Mouse (Mus musculus): ENCODE results near the gene Zdhhc5. TPM values are rescaled to one million over a fixed set of nuclear protein-coding genes. Genes with fewer than 3 reads are reported as not detected.
"Not testable (repeated sequence)": the region's sequence is repeated elsewhere in the genome, so short reads cannot be mapped to it uniquely, and the experiment has no call there.

The Zdhhc5 gene
- polyA plus RNA-seq, 1 experiment from 2014 or later, result 16.5 TPM

DNA sequence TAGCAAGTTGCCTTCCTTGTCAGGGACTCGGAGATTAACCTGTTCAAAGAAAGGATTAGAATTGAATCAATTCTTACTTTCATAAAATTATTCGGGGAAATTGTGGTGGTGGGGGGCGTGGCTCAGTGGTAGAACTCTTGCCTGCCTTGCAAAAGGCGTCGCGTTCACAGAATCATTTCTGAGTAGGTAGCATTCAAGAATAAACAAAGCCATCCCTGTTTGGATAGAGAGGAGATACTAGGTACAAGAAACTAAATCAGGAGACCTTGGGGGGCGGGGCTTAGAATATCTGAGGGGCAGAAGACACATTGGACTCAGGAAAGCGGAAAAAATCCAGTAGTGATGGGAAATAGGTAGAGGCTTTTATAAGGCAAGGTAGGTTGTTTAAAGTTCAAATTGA, 36.0 kb downstream of the Zdhhc5 start, which contains the start of gene Tmx2:
TSS of gene Tmx2 (minus strand) at position 125 of the 400 bp plus-strand sequence.
- WGBS, result 14% methylated on average over 8 of the region's 8 CpGs
- peaks cover 34% of the 10 kb centered on the region for H3K36me3 ChIP-seq (ENCODE audit: poor library complexity, severe bottlenecking)
- H3K9me3 ChIP-seq (replicated peaks), result no peaks in the 10 kb centered on the region
- peak within 1 kb of the TSS; percentile 97 for H3K4me3 ChIP-seq
- peak within 1 kb of the TSS; percentile 88 for H3K9ac ChIP-seq
- peak within 1 kb of the TSS; percentile 44; the same call in 1 of the 2 replicates for H3K27ac ChIP-seq
- H3K4me2 ChIP-seq, result peak within 1 kb of the TSS; percentile 78
- ATAC-seq, result no peak
- H3K4me1 ChIP-seq, result peaks cover 26% of the 10 kb centered on the region
- H3K27me3 ChIP-seq, result no peaks in the 10 kb centered on the region

DNA sequence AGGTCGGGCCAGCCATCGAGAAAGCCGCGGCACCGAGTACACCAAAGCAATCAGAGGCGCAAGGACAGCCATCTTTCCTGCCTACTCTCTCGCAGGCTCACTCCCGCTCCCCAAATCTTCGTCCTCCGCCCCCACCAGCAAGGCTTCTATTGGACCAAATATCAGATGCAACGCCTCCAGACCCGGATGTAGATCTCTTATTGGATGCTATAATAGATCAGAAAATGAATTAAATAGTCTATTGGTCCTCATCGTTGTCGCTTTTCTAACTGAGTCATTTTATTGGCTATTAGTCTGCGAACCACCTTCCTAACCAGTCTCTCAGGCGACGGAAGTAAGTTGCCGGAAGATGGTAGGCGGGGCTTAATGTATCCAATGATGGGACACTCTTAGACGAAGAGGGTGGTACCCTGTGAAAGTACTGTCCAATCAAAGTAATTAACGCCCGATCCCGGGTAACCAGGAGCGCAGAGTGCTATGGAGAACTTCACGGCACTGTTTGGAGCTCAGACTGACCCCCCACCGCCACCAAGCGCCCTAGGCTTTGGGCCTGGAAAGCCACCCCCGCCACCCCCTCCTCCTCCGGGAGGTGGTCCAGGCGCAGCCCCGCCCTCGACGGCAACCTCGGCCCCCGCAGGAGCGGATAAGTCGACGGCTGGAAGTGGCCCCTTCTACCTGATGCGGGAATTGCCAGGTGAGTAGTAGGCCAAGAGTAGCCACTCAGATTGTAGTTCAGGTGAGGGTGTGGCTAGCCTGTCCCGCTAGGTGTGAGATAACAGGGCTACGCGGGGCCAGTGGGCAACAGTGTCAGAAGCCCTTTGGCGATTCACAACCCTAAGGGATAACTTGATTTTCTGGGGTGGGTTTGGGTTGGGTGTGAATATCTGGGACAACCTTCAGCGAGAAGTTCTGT, 36.8 kb downstream of the Zdhhc5 start, which contains the start of the genes Gm28635 and Med19:
TSS of gene Gm28635 (minus strand) at position 74 of the 913 bp plus-strand sequence.
TSS of gene Med19 (plus strand) at position 435 of the 913 bp plus-strand sequence.
- Histone ChIP-seq H3K4me1 (peaks cover 26% of the 10 kb centered on the region), H3K27me3 (no peaks in the 10 kb centered on the region), H3K9me3 (replicated peaks) (no peaks in the 10 kb centered on the region), H3K4me2 (peak within 1 kb of the TSS; percentile 78), H3K4me3 (peak within 1 kb of the TSS; percentile 97), H3K9ac (peak within 1 kb of the TSS; percentile 88), H3K27ac (peak within 1 kb of the TSS; percentile 51), H3K36me3 (ENCODE audit: poor library complexity, severe bottlenecking) (peaks cover 40% of the 10 kb centered on the region)
- under 1% methylated on average over 44 of the region's 44 CpGs for WGBS
- peak; percentile 99 for ATAC-seq

DNA sequence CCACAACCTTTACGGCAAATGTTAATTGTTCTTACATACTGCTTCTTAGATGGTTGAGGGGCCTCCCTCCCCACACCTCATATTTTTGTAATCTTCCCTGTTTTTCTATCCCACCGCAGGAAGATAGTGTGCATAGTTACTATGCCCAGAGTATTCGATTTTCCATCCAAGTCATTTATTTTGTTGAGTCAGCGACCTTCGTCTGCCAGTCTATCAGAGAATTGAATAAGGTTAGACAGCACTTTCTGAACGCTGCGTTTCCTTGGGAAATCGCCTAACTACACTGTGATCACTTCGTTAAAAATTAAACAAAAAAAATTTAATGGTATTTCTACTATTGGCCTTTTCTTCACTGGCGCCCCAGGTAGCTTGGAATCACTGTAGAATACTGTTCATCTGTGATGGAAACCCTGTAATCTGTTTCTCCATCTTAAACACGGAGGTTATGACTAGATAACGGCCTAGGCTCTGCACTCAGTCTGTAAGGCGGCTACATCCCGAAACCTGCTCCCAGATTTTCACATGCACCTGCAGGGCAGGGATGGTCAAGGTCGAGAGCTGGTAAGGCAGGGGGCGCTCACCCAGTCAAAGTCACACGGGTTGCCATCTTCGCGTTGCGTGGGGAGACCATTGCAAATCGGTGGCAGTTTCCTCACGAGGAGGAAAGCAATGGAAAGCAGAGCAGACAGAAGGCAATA, 37.6 kb downstream of the Zdhhc5 start:
- no peaks in the 10 kb centered on the region for H3K27me3 ChIP-seq

DNA sequence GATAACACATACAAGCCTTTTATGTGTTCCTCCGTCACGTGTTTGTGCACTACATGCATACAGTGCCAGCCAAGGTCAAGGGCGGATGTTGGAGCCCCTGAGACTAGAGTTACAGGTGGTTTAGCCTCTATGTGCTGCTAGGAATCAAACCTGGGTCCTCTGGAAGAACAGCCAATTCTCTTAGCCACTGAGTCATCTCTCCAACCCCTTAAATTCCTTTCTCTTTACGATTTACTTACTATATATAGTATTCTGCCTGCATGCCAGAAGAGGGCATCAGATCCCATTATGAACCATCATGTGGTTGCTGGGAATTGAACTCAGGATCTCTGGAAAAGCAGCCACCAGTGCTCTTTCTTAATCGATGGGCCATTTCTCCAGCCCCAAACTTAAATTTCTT, 43.4 kb downstream of the Zdhhc5 start:
- not testable (repeated sequence) for H3K9me3 ChIP-seq (replicated peaks); H3K9ac ChIP-seq; ATAC-seq; H3K27me3 ChIP-seq
- Histone ChIP-seq H3K36me3 (ENCODE audit: poor library complexity, severe bottlenecking) (peaks cover 58% of the 10 kb centered on the region), H3K4me3 (peak overlapping the region; percentile 88; the same call in 1 of the 2 replicates), H3K27ac (peak overlapping the region; percentile 92; the same call in 1 of the 2 replicates), H3K4me1 (peaks cover 21% of the 10 kb centered on the region), H3K4me2 (peak overlapping the region; percentile 71)
- WGBS, result 53% methylated on average over 4 of the region's 5 CpGs

More for the DNA sequence above, 37.6 kb downstream of the Zdhhc5 start:
- H3K9ac ChIP-seq, result peak overlapping the region; percentile 76
- no peaks in the 10 kb centered on the region for H3K9me3 ChIP-seq (replicated peaks)
- H3K36me3 ChIP-seq (ENCODE audit: poor library complexity, severe bottlenecking), result peaks cover 44% of the 10 kb centered on the region
- H3K27ac ChIP-seq, result peak overlapping the region; percentile 51
- peak overlapping the region; percentile 97 for H3K4me3 ChIP-seq
- H3K4me1 ChIP-seq, result peaks cover 26% of the 10 kb centered on the region
- 11% methylated on average over 22 of the region's 22 CpGs for WGBS
- ATAC-seq, result peak; percentile 42
- peak overlapping the region; percentile 75 for H3K4me2 ChIP-seq

DNA sequence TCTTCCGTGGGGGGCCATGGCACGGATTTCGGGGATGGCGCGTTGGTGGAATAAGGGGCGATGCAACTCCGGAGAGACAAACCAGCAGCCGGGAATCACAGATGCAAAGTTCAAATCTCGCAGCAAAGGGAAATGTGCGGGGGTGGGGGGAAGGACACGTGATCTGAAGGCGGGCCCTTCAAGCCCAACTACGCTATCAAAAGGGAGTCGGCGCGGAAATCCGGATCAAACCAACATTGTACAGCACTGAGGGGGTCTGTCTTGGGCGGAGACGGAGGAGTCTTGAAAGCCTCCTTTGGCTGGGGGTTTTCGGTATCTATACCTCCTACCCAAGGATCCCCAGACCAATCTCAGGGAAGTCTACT, 44.4 kb downstream of the Zdhhc5 start, which contains the start of gene Selenoh:
TSS of gene Selenoh (minus strand) at position 202 of the 365 bp plus-strand sequence.
- WGBS, result under 1% methylated on average over 20 of the region's 20 CpGs
- peak within 1 kb of the TSS; percentile 71 for H3K4me2 ChIP-seq

DNA sequence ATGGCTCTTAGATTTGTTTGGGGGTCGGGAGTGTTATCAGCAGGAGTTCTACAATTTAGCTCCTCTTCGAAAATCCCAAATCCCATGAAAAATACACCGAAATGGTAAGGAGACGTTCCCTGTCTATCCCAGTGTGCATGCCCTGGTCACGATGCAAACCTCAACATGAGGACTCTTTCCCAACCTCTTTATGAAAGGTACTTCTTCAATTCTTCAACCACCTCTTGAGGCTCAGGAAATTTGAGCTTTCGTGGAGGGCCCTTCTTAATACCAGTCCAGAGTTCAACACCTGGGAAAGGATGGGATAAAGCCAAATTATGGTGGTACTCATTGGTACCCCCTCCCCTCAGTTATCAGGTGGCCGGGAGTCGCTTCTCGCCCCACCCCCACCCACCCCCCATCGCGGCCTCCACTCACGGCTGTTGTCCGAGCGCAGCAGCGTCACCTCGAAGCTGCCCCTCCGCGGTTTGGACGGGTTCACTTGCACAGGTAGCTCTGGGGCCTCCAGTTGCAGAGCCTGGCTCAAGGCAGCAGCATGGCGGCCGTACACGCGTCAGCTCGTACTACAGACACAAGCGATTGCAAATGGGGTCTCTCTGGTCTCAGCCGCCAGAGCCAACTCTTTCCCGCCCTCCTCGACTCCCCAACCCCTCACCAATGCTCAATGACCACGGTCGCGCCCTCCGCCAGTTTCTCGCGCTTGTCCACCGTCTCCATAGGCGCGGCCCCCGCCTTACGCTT, 45.0 kb downstream of the Zdhhc5 start:
- Histone ChIP-seq H3K36me3 (ENCODE audit: poor library complexity, severe bottlenecking) (peaks cover 45% of the 10 kb centered on the region), H3K4me2 (peak overlapping the region; percentile 71), H3K9ac (peak overlapping the region; percentile 89), H3K4me3 (peak overlapping the region; percentile 88), H3K27ac (peak overlapping the region; percentile 92), H3K4me1 (peaks cover 13% of the 10 kb centered on the region), H3K27me3 (no peaks in the 10 kb centered on the region), H3K9me3 (replicated peaks) (no peaks in the 10 kb centered on the region)
- 2% methylated on average over 36 of the region's 39 CpGs for WGBS
- ATAC-seq, result peak; percentile 77

More for the DNA sequence above, 44.4 kb downstream of the Zdhhc5 start, which contains the start of gene Selenoh:
- peak within 1 kb of the TSS; percentile 88 for H3K4me3 ChIP-seq
- peaks cover 50% of the 10 kb centered on the region for H3K36me3 ChIP-seq (ENCODE audit: poor library complexity, severe bottlenecking)
- peak; percentile 98 for ATAC-seq
- H3K4me1 ChIP-seq, result peaks cover 13% of the 10 kb centered on the region
- H3K27ac ChIP-seq, result peak within 1 kb of the TSS; percentile 92
- peak within 1 kb of the TSS; percentile 89 for H3K9ac ChIP-seq
- H3K9me3 ChIP-seq (replicated peaks), result no peaks in the 10 kb centered on the region
- H3K27me3 ChIP-seq, result no peaks in the 10 kb centered on the region

DNA sequence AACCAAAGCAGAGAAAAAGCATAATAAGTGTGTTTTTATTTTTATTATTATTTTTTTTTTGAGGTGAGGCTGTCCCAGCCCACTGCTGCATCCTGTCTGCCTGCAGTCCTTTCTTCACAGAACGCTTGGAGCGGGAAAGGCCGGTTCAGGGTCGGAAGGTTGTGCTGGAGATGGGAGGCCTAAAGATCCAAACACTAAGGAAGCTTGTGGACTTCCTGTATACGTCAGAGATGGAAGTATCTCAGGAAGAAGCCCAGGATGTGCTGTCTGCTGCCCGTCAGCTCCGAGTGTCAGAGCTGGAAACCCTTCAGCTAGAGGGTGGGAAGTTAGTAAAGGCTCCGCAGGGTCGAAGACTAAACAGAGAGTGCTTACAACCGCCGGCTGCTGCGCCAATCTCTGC, 48.9 kb downstream of the Zdhhc5 start:
- Histone ChIP-seq H3K9me3 (replicated peaks) (no peaks in the 10 kb centered on the region), H3K36me3 (ENCODE audit: poor library complexity, severe bottlenecking) (peaks cover 19% of the 10 kb centered on the region), H3K4me3 (no peak overlapping the region), H3K27me3 (no peaks in the 10 kb centered on the region), H3K4me1 (peaks cover 13% of the 10 kb centered on the region), H3K27ac (no peak overlapping the region; the same call in 1 of the 2 replicates), H3K4me2 (no peak overlapping the region), H3K9ac (no peak overlapping the region)
- WGBS, result 74% methylated on average over 12 of the region's 12 CpGs
- ATAC-seq, result no peak

DNA sequence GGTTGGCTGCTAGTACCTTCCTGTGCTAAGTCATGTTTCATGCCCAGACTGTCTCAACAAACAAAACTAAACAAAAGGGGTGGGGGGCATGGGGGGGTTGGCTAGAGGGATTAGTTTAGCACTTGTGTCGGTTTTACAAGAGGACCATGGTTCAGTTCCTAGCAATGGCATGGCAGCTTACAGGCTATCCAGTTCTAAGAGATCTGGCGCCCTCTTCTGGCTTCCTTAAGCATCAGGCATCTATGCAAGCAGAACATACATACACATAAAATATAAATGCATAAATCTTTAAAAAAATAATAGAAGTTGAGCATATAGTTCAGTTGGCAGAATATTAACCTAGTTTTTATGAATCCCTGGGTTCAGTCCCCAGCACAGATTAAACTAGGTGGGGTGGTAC, 52.1 kb downstream of the Zdhhc5 start:
- Histone ChIP-seq H3K4me1 (no peaks in the 10 kb centered on the region), H3K9ac (no peak overlapping the region), H3K27me3 (no peaks in the 10 kb centered on the region), H3K9me3 (replicated peaks) (no peaks in the 10 kb centered on the region), H3K36me3 (ENCODE audit: poor library complexity, severe bottlenecking) (peaks cover 5% of the 10 kb centered on the region; the same call in 1 of the 2 replicates), H3K27ac (no peak overlapping the region), H3K4me2 (no peak overlapping the region), H3K4me3 (no peak overlapping the region)
- 26% methylated on average over 2 of the region's 2 CpGs for WGBS
- ATAC-seq, result no peak; the same call in 1 of the 2 replicates

DNA sequence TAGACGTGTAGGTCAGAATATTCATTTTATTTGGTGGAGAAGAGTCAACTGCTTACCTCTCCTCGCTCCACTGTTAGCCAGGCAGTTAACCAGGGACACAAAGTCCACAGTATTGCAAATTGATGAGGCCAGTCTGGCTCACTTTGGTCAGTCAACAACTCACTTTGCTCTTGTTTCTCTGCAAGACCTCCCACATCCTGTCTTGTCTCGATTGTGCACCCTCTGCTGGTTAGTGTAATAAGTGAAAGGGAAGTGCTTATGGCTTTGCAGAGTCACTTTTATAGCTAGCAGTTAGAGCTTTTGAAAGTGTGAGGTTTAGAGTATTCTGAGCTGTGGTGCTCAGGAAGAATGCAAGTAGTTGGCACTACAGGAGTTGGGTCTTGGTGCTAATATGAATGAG, 54.7 kb downstream of the Zdhhc5 start:
- Histone ChIP-seq H3K4me3 (no peak overlapping the region), H3K9ac (no peak overlapping the region), H3K4me2 (no peak overlapping the region), H3K9me3 (replicated peaks) (no peaks in the 10 kb centered on the region), H3K4me1 (no peaks in the 10 kb centered on the region), H3K27ac (no peak overlapping the region), H3K36me3 (ENCODE audit: poor library complexity, severe bottlenecking) (no peaks in the 10 kb centered on the region), H3K27me3 (no peaks in the 10 kb centered on the region)
- no peak for ATAC-seq
- 74% methylated on average over 3 of the region's 3 CpGs for WGBS

DNA sequence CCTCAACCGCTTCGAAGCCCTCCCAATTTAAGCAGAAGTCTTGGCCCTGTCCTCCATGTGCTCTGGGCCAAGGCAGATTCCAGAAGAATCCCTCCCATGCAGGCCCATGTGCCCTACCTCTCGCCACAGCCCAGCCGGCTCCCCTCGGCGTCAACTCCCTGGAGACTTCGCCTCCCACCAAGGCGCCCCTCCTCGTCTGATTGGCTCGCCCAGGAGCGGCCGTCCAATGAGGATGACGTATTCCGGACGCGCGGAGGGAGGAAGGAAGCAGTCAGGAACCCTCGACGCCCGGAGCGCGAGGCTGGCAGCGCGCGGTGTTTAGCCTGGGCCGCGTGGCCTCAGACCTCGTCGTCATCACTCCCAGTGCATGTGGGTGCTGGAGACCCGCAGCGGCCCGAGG, 56.2 kb downstream of the Zdhhc5 start, which contains the start of gene Btbd18:
TSS of gene Btbd18 (plus strand) at position 274 of the 400 bp plus-strand sequence.
- no peak within 1 kb of the TSS for H3K4me2 ChIP-seq
- H3K36me3 ChIP-seq (ENCODE audit: poor library complexity, severe bottlenecking), result no peaks in the 10 kb centered on the region
- no peaks in the 10 kb centered on the region for H3K9me3 ChIP-seq (replicated peaks)
- no peak within 1 kb of the TSS for H3K4me3 ChIP-seq
- H3K4me1 ChIP-seq, result no peaks in the 10 kb centered on the region
- no peaks in the 10 kb centered on the region for H3K27me3 ChIP-seq
- no peak within 1 kb of the TSS for H3K9ac ChIP-seq
- H3K27ac ChIP-seq, result no peak within 1 kb of the TSS
- no peak for ATAC-seq
- 94% methylated on average over 32 of the region's 32 CpGs for WGBS

DNA sequence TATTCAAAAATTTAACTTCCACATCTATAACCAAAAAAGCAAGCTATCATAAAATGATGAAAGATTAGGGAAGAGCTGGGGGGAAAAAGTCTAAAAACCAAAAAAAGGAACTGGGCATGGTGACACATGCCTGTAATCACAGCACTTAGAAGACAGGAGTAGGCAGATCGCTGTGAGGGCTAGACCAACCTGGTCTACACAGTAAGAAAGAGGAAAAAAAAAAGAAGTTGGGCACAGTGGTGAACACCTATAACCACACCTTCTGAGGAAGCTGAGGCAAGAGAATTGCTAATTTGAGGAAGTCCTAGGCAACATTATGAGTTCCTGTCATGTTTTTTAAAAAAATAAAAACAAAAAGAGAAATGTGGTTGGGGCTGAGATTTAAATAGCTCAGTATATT, 59.1 kb downstream of the Zdhhc5 start:
- Histone ChIP-seq H3K9ac (no peak overlapping the region), H3K27me3 (no peaks in the 10 kb centered on the region), H3K4me2 (no peak overlapping the region), H3K9me3 (replicated peaks) (no peaks in the 10 kb centered on the region), H3K4me1 (peaks cover 3% of the 10 kb centered on the region; the same call in 1 of the 2 replicates), H3K36me3 (ENCODE audit: poor library complexity, severe bottlenecking) (no peaks in the 10 kb centered on the region), H3K4me3 (no peak overlapping the region), H3K27ac (no peak overlapping the region)
- WGBS, result 72% methylated on average over 1 of the region's 1 CpGs
- no peak for ATAC-seq

All from forebrain, embryonic 13.5 days (tissue).